Mouse (Mus musculus) hindbrain, postnatal 0 days (tissue): ENCODE measurements at regions not wholly inside any gene's neighbourhood (a gene's known extent, or its start where the extent isn't known, plus 50 kb on each side); places are given as distances from the start of the nearest gene placed in this dataset.
A peak's percentile ranks its signal among the peaks of the same experiment; 100 is the strongest.

Source experiments
- ATAC-seq: fragments of 200-750 bp; cut with Nextera tagmentation; 2 replicates; pipeline ENCODE4 v1.8.0; 2017; ENCODE audit warnings: mild to moderate bottlenecking, moderate TSS enrichment, moderate library complexity
- DNase-seq: peaks from one replicate; pipeline ENCODE4 v3.0.0-alpha.2; 2015; ENCODE audit warnings: low spot score
- H3K27ac ChIP-seq: fragments of 300-500 bp; sonication (generic); 2 replicates; pipeline ENCODE4 v1.5.1; 2014; ENCODE audit warnings: mild to moderate bottlenecking
- H3K27me3 ChIP-seq: fragments of 300-500 bp; sonication (generic); 2 replicates; pipeline ENCODE4 v1.6.1; 2014; ENCODE audit warnings: low read length, mixed read lengths; ENCODE audit not compliant: insufficient read depth
- H3K36me3 ChIP-seq: fragments of 300-500 bp; sonication (generic); 2 replicates; pipeline ENCODE4 v1.6.1; 2014; ENCODE audit warnings: low read length, mixed read lengths; ENCODE audit not compliant: insufficient read depth
- H3K4me1 ChIP-seq: fragments of 300-500 bp; sonication (generic); 2 replicates; pipeline ENCODE4 v1.6.1; 2014; ENCODE audit warnings: antibody characterized with exemption, low read length, mixed read lengths; ENCODE audit not compliant: insufficient read depth
- H3K4me2 ChIP-seq: fragments of 300-500 bp; sonication (generic); 2 replicates; pipeline ENCODE4 v1.6.1; 2014; ENCODE audit warnings: low read depth, mild to moderate bottlenecking, low read length, moderate library complexity, mixed read lengths
- H3K4me3 ChIP-seq: fragments of 300-500 bp; sonication (generic); 2 replicates; pipeline ENCODE4 v1.5.1; 2014; ENCODE audit warnings: low read length
- H3K9ac ChIP-seq: fragments of 300-500 bp; sonication (generic); replicated peaks from 2 replicates; pipeline ENCODE4 v1.6.1; 2014; ENCODE audit warnings: mild to moderate bottlenecking, low read length, moderate library complexity, mixed read lengths
- H3K9me3 ChIP-seq: fragments of 300-500 bp; sonication (generic); 2 replicates; pipeline ENCODE4 v1.6.1; 2016; ENCODE audit warnings: low read length, mixed read lengths
- CTCF ChIP-seq: IDR thresholded peaks from 2 replicates; pipeline ENCODE4 v1.5.1; 2016; ENCODE audit warnings: antibody characterized with exemption, control low read depth, low read depth
- WGBS: fragments of 180-500 bp; shearing (Covaris S2); extraction: QIAGEN DNeasy Blood & Tissue Kit; methylation state at CpG from one replicate; pipeline ENCODE4 v1.1.7; 2014; 5-methylcytosine and 5-hydroxymethylcytosine counted together

DNA sequence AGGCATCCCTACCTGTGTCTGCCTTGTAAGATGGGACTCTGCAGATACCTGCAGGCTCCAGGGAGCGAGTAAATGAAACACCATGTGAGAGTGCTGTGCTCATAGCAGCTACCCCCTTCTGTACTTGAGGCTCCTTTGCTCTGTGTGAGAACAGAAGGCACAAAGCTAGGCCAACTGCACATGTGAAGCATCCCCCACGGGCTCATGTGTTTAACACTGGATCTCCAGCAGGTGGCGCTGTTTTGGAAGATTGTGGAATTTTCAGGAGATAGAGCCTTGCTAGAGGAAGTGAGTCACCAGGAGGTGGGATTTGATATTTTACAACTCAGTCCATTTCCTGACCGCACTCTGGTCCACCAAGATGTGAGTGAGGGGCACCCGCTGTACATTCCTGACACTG is 54.0 kb upstream of the Habp2 start:
- 0 out of 2 replicates have a peak, but pooled peaks cover 9% of the 10 kb centered on the region for H3K4me1 ChIP-seq
- H3K27ac ChIP-seq = no peak overlapping the region
- no peaks in the 10 kb centered on the region for H3K9me3 ChIP-seq
- ATAC-seq = no peak
- no peak overlapping the region for H3K9ac ChIP-seq
- no peak overlapping the region for H3K4me2 ChIP-seq
- no peak overlapping the region for H3K4me3 ChIP-seq
- no peaks in the 10 kb centered on the region for H3K27me3 ChIP-seq
- DNase-seq = peak; percentile 4
- TF ChIP-seq CTCF = peak; percentile 48
- WGBS = 99% methylated on average over 5 of the region's 5 CpGs
- no peaks in the 10 kb centered on the region for H3K36me3 ChIP-seq

DNA sequence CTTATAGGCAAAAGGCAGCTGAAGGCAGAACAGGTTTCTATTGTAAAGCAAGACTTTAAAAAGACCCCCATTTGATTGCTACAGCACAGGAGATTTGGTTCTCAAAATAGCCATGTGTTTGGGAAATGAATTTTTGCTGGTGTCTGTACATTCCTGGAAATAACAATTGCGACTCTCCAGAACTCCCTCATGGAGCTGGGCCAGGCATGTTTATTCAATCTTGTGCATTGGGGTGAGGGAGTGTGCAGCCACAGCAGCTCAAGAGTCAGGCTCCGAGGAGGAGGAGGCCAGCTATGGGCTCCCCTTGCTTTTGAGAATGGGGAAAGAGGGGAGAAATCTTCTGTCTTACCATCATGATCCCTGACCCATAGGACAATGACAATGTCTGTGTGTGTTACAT is 51.9 kb upstream of the Habp2 start:
- Histone ChIP-seq H3K9me3 (no peaks in the 10 kb centered on the region), H3K27me3 (no peaks in the 10 kb centered on the region), H3K4me2 (no peak overlapping the region), H3K4me3 (no peak overlapping the region), H3K36me3 (no peaks in the 10 kb centered on the region), H3K4me1 (0 out of 2 replicates have a peak, but pooled peaks cover 9% of the 10 kb centered on the region), H3K9ac (no peak overlapping the region), H3K27ac (no peak overlapping the region)
- 31% methylated on average over 2 of the region's 2 CpGs for WGBS
- no peak for DNase-seq
- no peak for ATAC-seq
- TF ChIP-seq CTCF = no peak
